Mouse (Mus musculus) frontal cortex, postnatal 25 days (tissue): Measurements from ENCODE around the gene Cnnm4.
A peak's percentile ranks its signal among the peaks of the same experiment; 100 is the strongest.

ENCODE experiments used
- DNase-seq, 2 experiments: peaks; one replicate each; pipeline ENCODE4 v3.0.0; 2022; ENCODE audit warnings: low spot score in 2 of 2

Gene Cnnm4

GRCm38 (mm10) chr1:36471181-36472105 is at the start of gene Cnnm4:
Gene Cnnm4 (plus strand): TSS chr1:36471620.
- DNase-seq, result peak; percentile 53 to 72

GRCm38 (mm10) chr1:36429511-36429910 is 41.9 kb upstream of the Cnnm4 start:
- DNase-seq, result no peak

GRCm38 (mm10) chr1:36432999-36433398 is 38.4 kb upstream of the Cnnm4 start:
- no peak for DNase-seq

DNA sequence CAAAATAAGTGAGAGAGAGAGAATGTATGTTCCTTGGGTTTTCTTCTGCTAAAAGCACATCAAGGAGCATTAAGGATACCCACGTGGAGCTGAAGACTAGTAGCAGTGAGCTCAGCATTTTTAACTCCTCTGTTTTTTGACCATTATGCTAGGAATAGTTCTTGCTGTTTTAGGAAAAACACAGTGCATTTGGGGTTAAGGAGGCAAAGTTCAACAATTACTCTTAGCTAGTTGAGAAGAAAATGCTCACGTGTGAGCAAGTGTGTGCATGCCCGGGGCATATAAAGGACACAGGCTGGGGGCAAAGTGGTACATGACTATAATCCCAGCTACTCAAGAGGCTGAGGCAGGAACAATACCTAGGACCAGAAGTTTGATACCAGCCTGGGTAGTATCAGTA is 37.8 kb upstream of the Cnnm4 start:
- no peak for DNase-seq

- no peak for DNase-seq
Observed at GRCm38 (mm10) chr1:36435071-36435470, 36.3 kb upstream of the Cnnm4 start.

DNA sequence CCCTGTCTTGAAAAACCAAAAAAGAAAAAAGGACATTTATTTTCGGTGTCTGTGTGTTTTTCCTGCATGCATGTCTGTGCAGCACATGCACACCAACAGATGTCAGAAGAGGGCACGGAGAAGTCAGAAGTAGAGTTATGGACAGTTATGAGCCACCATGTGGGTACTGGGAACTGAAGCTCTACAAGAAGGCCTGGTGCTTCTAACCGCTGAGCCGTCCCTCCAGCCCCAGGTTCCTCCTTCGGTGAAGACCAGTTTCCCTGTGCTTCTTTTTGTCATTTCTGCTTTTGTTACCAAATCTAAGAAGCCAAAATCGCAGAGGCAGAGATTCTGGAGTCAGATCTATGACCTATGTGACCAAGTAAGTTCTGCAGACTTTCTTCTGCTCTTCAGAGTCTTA is 34.9 kb upstream of the Cnnm4 start:
- DNase-seq, result no peak

DNA sequence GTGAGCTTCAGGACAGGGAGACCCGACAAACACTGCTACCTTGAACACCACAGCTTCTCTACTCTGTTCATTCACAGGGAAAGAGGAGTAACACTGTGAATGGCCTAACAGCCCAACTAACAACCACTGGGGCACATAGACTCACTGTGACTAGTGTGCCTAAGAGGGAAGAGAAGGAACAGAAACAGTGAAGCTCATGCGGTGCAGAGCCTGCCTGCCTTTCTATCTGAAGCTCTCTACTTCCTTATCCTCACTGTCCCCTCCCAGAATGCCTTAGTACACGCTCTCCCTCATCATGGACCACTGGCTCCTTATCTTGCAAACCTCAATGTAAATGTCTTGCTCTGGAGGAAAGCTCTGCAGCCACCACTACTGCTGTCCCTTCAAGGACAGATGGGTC is 34.2 kb upstream of the Cnnm4 start:
- DNase-seq, result no peak

DNA sequence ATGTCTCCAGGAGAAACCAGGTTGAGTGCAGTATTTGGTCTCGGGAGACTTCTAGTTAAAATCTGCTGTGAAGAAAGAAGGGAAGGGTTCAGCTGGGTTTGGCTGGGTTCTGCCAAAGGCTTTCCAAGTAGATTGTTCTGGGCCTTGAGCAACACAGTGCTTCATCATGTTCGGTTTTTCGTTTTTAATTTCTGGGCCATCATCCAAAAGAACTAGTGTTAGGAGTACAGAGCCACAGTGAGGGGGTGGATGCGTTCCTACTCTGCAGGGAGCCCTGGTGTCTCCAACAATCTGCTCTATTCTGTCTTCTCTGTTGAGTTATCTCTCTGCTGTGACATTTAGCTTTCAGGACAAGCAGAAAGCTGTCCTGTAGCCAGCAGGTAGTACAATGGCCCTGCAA is 30.3 kb upstream of the Cnnm4 start:
- no peak for DNase-seq

- peak; percentile 93 to 94 for DNase-seq
Observed at GRCm38 (mm10) chr1:36444471-36445464, 26.7 kb upstream of the Cnnm4 start, which contains the start of gene Lman2l. Gene Lman2l (minus strand): TSS chr1:36445271.

- DNase-seq, result no peak
Observed at GRCm38 (mm10) chr1:36445508-36445907, 25.9 kb upstream of the Cnnm4 start.

- no peak for DNase-seq
Observed at GRCm38 (mm10) chr1:36446106-36446824, 25.2 kb upstream of the Cnnm4 start.

- DNase-seq, result no peak
Observed at GRCm38 (mm10) chr1:36446841-36447240, 24.6 kb upstream of the Cnnm4 start.

GRCm38 (mm10) chr1:36454055-36454815 is 17.2 kb upstream of the Cnnm4 start:
- DNase-seq, result no peak

GRCm38 (mm10) chr1:36457388-36458014 is 13.9 kb upstream of the Cnnm4 start:
- no peak for DNase-seq

- DNase-seq, result no peak
Observed at GRCm38 (mm10) chr1:36458169-36458568, 13.3 kb upstream of the Cnnm4 start.

GRCm38 (mm10) chr1:36461829-36462228 is 9.6 kb upstream of the Cnnm4 start:
- no peak for DNase-seq

DNA sequence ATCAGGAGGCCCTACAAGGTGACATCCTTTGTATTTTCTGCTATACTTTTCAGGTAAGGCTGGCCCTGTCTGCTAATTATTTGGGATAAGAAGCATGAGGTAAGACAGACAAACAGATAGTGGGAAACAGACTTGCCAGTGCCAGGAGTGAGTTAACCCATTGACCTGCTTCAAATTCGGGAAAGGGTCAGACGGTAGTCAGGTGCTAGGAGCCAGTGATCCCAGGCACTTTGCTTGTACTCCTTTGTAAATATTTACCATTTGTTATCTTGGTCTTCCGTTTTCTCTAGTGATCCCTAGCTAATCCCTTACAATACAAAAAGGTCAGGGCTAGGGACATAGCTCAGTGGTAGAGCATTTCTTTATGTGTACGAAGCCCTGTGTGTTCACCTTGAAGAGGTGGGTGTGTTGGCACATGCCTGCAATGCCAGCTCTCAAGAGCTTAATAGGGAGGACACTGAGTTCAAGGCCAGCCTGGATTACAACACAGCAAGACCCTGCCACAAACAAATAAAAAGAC is 5.7 kb upstream of the Cnnm4 start:
- DNase-seq, result no peak

GRCm38 (mm10) chr1:36467446-36467845 is 4.0 kb upstream of the Cnnm4 start:
- DNase-seq, result no peak

- no peak for DNase-seq
Observed at GRCm38 (mm10) chr1:36469811-36470444, 1.5 kb upstream of the Cnnm4 start.

DNA sequence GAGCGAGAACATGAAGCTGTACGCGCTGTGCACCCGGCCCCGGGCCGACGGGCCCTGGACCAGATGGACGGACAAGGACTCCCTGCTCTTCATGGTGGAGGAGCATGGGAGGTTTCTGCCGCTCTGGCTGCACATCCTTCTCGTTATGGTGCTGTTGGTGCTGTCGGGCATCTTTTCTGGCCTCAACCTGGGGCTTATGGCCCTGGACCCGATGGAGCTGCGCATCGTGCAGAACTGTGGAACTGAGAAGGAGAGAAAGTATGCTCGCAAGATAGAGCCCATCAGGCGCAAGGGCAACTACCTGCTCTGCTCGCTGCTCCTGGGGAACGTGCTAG is 653 bp downstream of the Cnnm4 start:
- no peak for DNase-seq
